Mouse (Mus musculus) right cerebral cortex, postnatal 25 days (tissue): Measurements from ENCODE around the gene Eri2.
"Not testable (repeated sequence)": the region's sequence is repeated elsewhere in the genome, so short reads cannot be mapped to it uniquely, and the experiment has no call there.

ENCODE experiments used
- DNase-seq: peaks from one replicate; pipeline ENCODE4 v3.0.0; 2022

Eri2 gene

GRCm38 (mm10) chr7:119739798-119740468 is 53.9 kb downstream of the Eri2 start:
- not testable (repeated sequence) for DNase-seq

DNA sequence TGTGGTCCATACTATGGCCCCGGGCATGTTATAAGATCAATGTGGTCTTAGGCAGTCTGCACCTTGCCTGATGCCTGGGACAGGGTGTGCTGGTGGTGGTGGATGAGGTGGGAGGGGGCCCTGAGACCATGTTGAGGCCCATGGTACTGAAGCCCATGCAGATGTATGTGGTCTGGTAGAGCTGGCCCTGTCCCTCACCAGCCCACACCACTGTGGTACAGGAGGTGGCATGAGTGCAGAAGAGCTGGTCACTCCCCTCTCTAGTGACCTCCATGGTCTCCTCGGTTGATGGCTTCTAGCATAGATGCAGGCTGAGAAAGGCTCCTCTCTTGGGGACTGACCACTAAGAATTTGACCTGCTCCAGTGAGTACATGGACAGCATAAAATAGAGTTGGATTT is 55.0 kb downstream of the Eri2 start:
- DNase-seq = no peak

DNA sequence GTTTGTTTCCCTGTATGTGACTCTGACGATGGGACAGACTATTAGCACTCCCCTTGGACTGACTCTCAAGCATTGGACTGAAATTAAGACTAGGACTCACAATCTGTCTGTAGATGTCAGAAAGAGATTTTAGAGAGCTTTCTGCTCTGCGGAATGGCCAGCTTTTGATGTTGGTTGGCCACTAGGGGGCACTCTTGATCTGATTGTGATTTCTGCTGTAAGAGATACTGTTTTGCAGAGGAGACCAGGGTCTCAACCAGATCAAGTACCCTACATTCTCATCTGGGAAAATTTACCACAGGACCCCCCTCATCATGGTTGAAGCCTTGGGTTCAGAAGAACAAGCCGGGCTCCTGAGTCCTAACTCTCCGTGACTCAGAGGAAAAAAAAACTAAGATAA is 62.6 kb downstream of the Eri2 start:
- not testable (repeated sequence) for DNase-seq

GRCm38 (mm10) chr7:119727621-119728020 is 66.2 kb downstream of the Eri2 start:
- no peak for DNase-seq

GRCm38 (mm10) chr7:119720947-119721310 is 72.9 kb downstream of the Eri2 start:
- DNase-seq = no peak

DNA sequence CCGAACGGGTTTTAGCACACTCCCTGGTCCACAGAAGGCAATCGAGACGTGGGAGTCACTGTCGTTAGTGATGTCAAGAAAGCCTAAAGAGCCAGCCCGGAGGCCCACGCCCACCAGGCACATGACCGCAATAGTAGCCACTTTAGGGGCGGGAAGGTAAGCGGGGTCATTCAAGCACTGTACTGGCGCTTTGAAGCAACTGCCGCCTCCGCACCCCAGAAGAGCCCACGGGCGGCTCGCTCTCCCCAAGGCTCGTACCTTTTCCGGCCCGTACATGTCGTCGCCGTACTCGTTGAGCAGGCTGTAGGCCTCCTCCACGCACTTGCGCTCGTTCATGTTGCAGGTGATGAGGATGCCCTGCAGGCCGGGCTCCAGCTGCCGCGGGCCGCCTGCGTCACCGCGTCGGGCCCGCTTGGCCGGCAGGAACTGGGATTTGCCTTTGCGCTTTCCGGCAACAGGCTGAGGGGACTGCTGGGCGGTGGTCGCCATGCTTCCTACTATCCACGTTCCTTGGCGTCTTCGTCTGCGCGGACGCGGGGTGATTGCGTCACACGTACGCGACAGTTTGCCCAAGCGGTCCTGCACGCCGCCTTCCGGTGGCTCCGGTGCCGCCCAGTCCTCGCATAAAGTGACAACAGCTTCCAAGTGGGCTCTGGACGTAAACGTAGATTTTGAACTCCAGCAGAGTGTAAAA is 73.5 kb downstream of the Eri2 start, which contains the start of gene Thumpd1:
Thumpd1 (minus strand) TSS at position 546 of the 694 bp plus-strand sequence.
- peak; percentile 94 for DNase-seq
